Mouse (Mus musculus) ES-Bruce4 (cell line): ENCODE data around the gene Gdf5. TPM values are rescaled to one million over a fixed set of nuclear protein-coding genes. Genes with fewer than 3 reads are reported as not detected.

Experiments
- H3K27ac ChIP-seq: 2 replicates; pipeline ENCODE4 v1.5.1; 2012; ENCODE audit warnings: low read length, inconsistent platforms; ENCODE audit not compliant: insufficient read depth
- H3K27me3 ChIP-seq: 2 replicates; pipeline ENCODE4 v1.6.1; 2012; ENCODE audit warnings: mild to moderate bottlenecking, low read length, inconsistent platforms; ENCODE audit not compliant: control insufficient read depth, poor library complexity, insufficient read depth, severe bottlenecking
- H3K36me3 ChIP-seq: 2 replicates; pipeline ENCODE4 v1.6.1; 2012; ENCODE audit warnings: inconsistent platforms, mild to moderate bottlenecking, low read length, moderate library complexity; ENCODE audit not compliant: control insufficient read depth, poor library complexity, insufficient read depth, severe bottlenecking
- H3K4me1 ChIP-seq: one replicate; pipeline ENCODE4 v1.8.1; 2011; ENCODE audit warnings: low read length; ENCODE audit not compliant: control insufficient read depth, insufficient read depth
- H3K4me3 ChIP-seq: 2 replicates; pipeline ENCODE4 v1.5.1; 2011; ENCODE audit warnings: low read depth, mild to moderate bottlenecking, low read length
- H3K9ac ChIP-seq: 2 replicates; pipeline ENCODE4 v1.6.1; 2012; ENCODE audit warnings: low read depth, mild to moderate bottlenecking, inconsistent platforms; ENCODE audit not compliant: poor library complexity, severe bottlenecking
- H3K9me3 ChIP-seq: replicated peaks from 2 replicates; pipeline ENCODE4 v1.6.1; 2012; ENCODE audit warnings: mild to moderate bottlenecking, low read length, inconsistent platforms; ENCODE audit not compliant: control insufficient read depth, poor library complexity, insufficient read depth, severe bottlenecking
- CTCF ChIP-seq: IDR thresholded peaks from one replicate; pipeline ENCODE4 v1.8.1; 2011; ENCODE audit warnings: low read depth, low read length
- EP300 ChIP-seq: IDR thresholded peaks from 2 replicates; pipeline ENCODE4 v1.6.1; 2011; ENCODE audit warnings: low read depth, low read length; ENCODE audit not compliant: insufficient read depth
- POLR2A ChIP-seq: IDR thresholded peaks from one replicate; pipeline ENCODE4 v1.8.1; 2011; ENCODE audit warnings: low read length; ENCODE audit not compliant: insufficient read depth
- polyA plus RNA-seq: library from polyadenylated mRNA; stranded (reverse); fragments of >200 nt; gene quantifications from 2 replicates; pipeline ENCODE4 v1.2.4, GENCODE M21; 2011; ENCODE audit warnings: low read depth; ENCODE audit not compliant: missing spikeins, insufficient read depth, insufficient read length

The Gdf5 gene
- polyA plus RNA-seq, 1 experiment, result not detected

DNA sequence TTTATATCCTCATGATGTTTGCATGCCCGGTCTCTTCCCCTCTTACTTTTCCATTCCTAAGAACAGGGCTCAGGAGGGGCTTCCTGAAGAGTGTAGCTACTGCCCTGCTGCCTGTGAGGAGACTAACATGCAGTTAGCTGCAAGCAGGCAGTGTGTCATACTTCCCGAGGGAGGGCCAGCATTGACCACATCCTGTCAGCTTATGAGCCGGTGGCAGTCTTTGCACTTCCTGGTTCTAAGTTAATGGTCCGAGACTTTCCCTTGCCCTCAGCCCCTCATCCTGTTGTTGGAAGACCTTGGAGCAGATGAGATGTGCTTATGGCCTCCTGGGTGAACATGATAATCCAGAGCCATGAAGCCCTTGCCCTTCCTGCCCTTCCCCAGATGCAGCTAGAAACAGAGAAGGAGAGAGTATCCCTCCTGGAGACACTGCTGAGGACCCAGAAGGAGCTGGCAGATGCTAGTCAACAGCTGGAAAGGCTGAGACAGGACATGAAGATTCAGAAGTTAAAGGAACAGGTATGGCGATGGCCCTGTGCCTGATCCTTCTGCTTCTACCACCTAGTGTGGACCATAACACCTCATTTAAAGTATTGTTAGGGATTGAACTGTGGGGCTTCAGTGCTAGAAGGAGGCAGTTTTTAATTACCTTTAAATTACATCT, 34.3 kb upstream of the Gdf5 start:
- TF ChIP-seq POLR2A (no peak), CTCF (no peak), EP300 (no peak)

DNA sequence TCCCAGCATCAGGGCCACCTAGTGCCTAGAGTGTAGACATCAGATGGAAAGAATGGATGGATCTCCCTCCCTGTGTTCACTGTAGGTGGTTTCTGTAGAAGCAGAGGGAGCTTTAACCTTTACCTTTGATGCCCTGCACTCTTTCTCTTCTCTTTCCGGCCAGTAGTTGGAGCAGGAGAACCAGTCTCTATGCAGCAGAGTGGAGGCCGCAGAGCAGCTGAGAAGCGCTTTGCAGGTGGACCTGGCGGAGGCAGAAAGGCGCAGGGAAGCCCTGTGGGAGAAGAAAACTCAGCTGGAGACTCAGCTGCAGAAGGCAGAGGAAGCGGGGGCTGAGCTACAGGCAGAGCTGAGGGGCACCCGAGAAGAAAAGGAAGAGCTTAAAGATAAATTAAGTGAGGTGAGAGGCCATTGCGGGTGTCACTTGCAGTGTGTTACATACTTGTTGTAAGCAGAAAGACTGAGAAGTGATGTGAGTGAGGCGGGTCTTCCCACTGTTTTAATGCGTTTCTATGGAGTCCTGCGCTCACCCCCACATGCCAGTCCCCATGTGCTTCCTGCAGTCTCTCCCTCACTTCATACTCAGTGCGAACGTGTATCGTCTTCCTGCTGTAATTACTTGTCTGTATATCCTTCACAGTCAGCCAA, 29.0 kb upstream of the Gdf5 start:
- Histone ChIP-seq H3K27me3 (no peaks in the 10 kb centered on the region), H3K36me3 (peaks cover 50% of the 10 kb centered on the region), H3K27ac (no peak overlapping the region), H3K9me3 (no peaks in the 10 kb centered on the region), H3K9ac (no peak overlapping the region), H3K4me1 (no peaks in the 10 kb centered on the region), H3K4me3 (no peak overlapping the region)
- no peak for TF ChIP-seq EP300
- TF ChIP-seq POLR2A, result no peak
- TF ChIP-seq CTCF, result no peak

More for the DNA sequence above, 34.3 kb upstream of the Gdf5 start:
- Histone ChIP-seq H3K27ac (no peak overlapping the region), H3K9ac (no peak overlapping the region), H3K36me3 (peaks cover 49% of the 10 kb centered on the region), H3K4me3 (no peak overlapping the region), H3K4me1 (no peaks in the 10 kb centered on the region), H3K27me3 (no peaks in the 10 kb centered on the region), H3K9me3 (no peaks in the 10 kb centered on the region)

GRCm38 (mm10) chr2:155973348-155973747, 28.2 kb upstream of the Gdf5 start:
- Histone ChIP-seq H3K9ac (no peak overlapping the region), H3K27me3 (no peaks in the 10 kb centered on the region), H3K4me1 (no peaks in the 10 kb centered on the region), H3K27ac (no peak overlapping the region), H3K36me3 (peaks cover 56% of the 10 kb centered on the region), H3K9me3 (no peaks in the 10 kb centered on the region), H3K4me3 (no peak overlapping the region)
- TF ChIP-seq CTCF (no peak), POLR2A (no peak), EP300 (no peak)

GRCm38 (mm10) chr2:155962991-155963390, 17.8 kb upstream of the Gdf5 start:
- Histone ChIP-seq H3K27me3 (no peaks in the 10 kb centered on the region), H3K4me3 (no peak overlapping the region), H3K9ac (no peak overlapping the region), H3K9me3 (no peaks in the 10 kb centered on the region), H3K27ac (no peak overlapping the region), H3K36me3 (peaks cover 22% of the 10 kb centered on the region), H3K4me1 (peaks cover 1% of the 10 kb centered on the region)
- TF ChIP-seq POLR2A (no peak), EP300 (no peak), CTCF (no peak)

DNA sequence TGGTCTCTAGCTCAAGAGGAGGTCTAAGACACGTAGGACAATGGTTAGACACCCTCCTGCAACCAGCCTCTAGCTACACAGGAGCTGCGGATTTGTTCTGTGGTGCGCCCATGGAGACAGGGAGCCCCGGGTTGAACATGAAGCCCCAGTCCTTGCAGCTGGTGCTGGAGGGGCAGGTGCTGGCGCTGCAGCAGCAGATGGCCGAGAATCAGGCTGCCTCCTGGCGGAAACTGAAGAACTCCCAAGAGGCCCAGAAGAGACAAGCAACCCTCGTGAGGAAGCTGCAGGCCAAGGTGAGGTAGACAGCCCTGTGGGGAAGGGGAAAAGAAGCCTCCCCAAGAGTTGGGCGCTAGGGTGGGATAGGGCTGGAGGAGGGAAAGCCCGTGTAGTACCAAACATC, 16.7 kb upstream of the Gdf5 start:
- H3K9ac ChIP-seq, result no peak overlapping the region
- H3K9me3 ChIP-seq, result no peaks in the 10 kb centered on the region
- peaks cover 1% of the 10 kb centered on the region for H3K4me1 ChIP-seq
- TF ChIP-seq CTCF (no peak), POLR2A (no peak)
- no peak overlapping the region for H3K4me3 ChIP-seq
- H3K36me3 ChIP-seq, result peaks cover 15% of the 10 kb centered on the region
- no peaks in the 10 kb centered on the region for H3K27me3 ChIP-seq
- no peak overlapping the region for H3K27ac ChIP-seq

- TF ChIP-seq POLR2A (no peak), EP300 (no peak)
These were observed 14.8 kb upstream of the Gdf5 start for GRCm38 (mm10) chr2:155959981-155960380.

More at GRCm38 (mm10) chr2:155959981-155960380, 14.8 kb upstream of the Gdf5 start:
- Histone ChIP-seq H3K4me1 (peaks cover 1% of the 10 kb centered on the region), H3K9me3 (no peaks in the 10 kb centered on the region), H3K27ac (no peak overlapping the region), H3K9ac (no peak overlapping the region), H3K4me3 (no peak overlapping the region), H3K36me3 (peaks cover 10% of the 10 kb centered on the region), H3K27me3 (no peaks in the 10 kb centered on the region)
